Mouse (Mus musculus) gastrocnemius, adult 18-20 months (tissue): ENCODE results near the gene Anpep. TPM values are rescaled to one million over a fixed set of nuclear protein-coding genes. Genes with fewer than 3 reads are reported as not detected.
"Not testable (repeated sequence)": the region's sequence is repeated elsewhere in the genome, so short reads cannot be mapped to it uniquely, and the experiment has no call there.

ENCODE experiments used
- DNase-seq: peaks from one replicate; pipeline ENCODE4 v3.0.0; 2021; ENCODE audit warnings: low spot score
- total RNA-seq, 2 experiments: library from RNA; stranded (reverse); gene quantifications; 2 replicates each; pipeline ENCODE4 v1.2.3; 2021

Anpep gene
- total RNA-seq, 2 experiments from 2014 or later, result 3.8 to 5.6 TPM

- DNase-seq, result no peak
Observed at GRCm38 (mm10) chr7:79813409-79813808, 47.5 kb downstream of the Anpep start.

- DNase-seq, result peak; percentile 41
Observed at GRCm38 (mm10) chr7:79810611-79811506, 50.0 kb downstream of the Anpep start, which contains the start of gene Mesp2. Gene Mesp2, plus strand, starts transcription at chr7:79810727.

- DNase-seq, result no peak
Observed at GRCm38 (mm10) chr7:79808561-79808960, 52.3 kb downstream of the Anpep start.

- DNase-seq, result no peak
Observed at GRCm38 (mm10) chr7:79803887-79804286, 57.0 kb downstream of the Anpep start.

- no peak for DNase-seq
Observed at GRCm38 (mm10) chr7:79802037-79802436, 58.8 kb downstream of the Anpep start.

- no peak for DNase-seq
Observed at GRCm38 (mm10) chr7:79801391-79801790, 59.5 kb downstream of the Anpep start.

GRCm38 (mm10) chr7:79800336-79800735, 60.5 kb downstream of the Anpep start:
- no peak for DNase-seq

- no peak for DNase-seq
Observed at GRCm38 (mm10) chr7:79799506-79799905, 61.4 kb downstream of the Anpep start.

GRCm38 (mm10) chr7:79799048-79799447, 61.8 kb downstream of the Anpep start:
- DNase-seq, result peak; percentile 80

GRCm38 (mm10) chr7:79798606-79799005, 62.3 kb downstream of the Anpep start:
- DNase-seq, result no peak

- DNase-seq, result no peak
Observed at GRCm38 (mm10) chr7:79793688-79794087, 67.2 kb downstream of the Anpep start, which contains the start of gene Mesp1. Gene Mesp1, minus strand, starts transcription at chr7:79793788.

GRCm38 (mm10) chr7:79792635-79793421, 68.0 kb downstream of the Anpep start:
- DNase-seq, result no peak

GRCm38 (mm10) chr7:79789812-79790211, 71.0 kb downstream of the Anpep start:
- not testable (repeated sequence) for DNase-seq

GRCm38 (mm10) chr7:79786295-79786694, 74.6 kb downstream of the Anpep start:
- DNase-seq, result peak; percentile 77

- no peak for DNase-seq
Observed at GRCm38 (mm10) chr7:79782516-79782855, 78.4 kb downstream of the Anpep start.

GRCm38 (mm10) chr7:79781826-79782515, 78.9 kb downstream of the Anpep start:
- no peak for DNase-seq

GRCm38 (mm10) chr7:79780647-79781626, 79.9 kb downstream of the Anpep start:
- peak; percentile 79 for DNase-seq
